Mouse (Mus musculus): ENCODE results near the gene Ddx10.

- TF ChIP-seq CTCF (IDR thresholded peaks at IDR 0.05 in 2 of 3, conservative IDR thresholded peaks at IDR 0.05 in 1 of 3; ENCODE audit: control insufficient read depth in 1 of 3, insufficient read depth in 1 of 3, low read depth in 2 of 3, low read length in 3 of 3, poor library complexity in 1 of 3, severe bottlenecking in 1 of 3), result no peak
- TF ChIP-seq POLR2A (IDR thresholded peaks at IDR 0.05; ENCODE audit: control insufficient read depth in 1 of 2, insufficient read depth in 1 of 2, low read depth in 1 of 2, low read length in 2 of 2, poor library complexity in 1 of 2), result no peak
Measured at GRCm38 (mm10) chr9:53075931-53076330, 171.9 kb downstream of the Ddx10 start.

Measured in MEL (cell line).